Mouse (Mus musculus): ENCODE measurements around the gene Usp46. TPM values are rescaled to one million over a fixed set of nuclear protein-coding genes. Genes with fewer than 3 reads are reported as not detected.

The Usp46 gene
- polyA plus RNA-seq, 3 experiments from 2014 or later, result 8.5 to 12.6 (median 9.9) TPM

GRCm38 (mm10) chr5:74068714-74069321 lies 587 bp upstream of the Usp46 start:
- peak; percentile 78 for ATAC-seq

DNA sequence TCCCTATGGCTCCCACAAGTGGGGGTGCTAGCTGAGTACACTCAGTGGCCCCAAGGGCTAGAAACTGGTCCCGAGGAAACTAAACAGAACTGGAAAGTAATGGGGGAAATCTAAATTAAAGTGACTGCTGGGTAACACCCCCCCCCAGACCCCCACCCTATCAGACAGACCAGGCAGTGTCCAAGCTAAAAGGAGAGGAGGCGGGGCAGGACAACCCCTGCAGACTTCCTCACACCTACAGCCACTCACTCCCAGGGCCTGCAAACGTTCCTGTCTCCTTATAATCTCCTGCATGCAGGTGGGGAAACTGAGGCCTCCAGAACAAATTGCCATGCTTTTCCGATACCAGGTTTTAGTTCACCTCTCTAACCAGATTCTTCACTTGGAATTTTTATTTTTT lies 885 bp downstream of the Usp46 start:
- no peak for ATAC-seq

GRCm38 (mm10) chr5:74066416-74067115 lies 1.7 kb downstream of the Usp46 start:
- no peak for ATAC-seq

- no peak for ATAC-seq
Observed at GRCm38 (mm10) chr5:74065565-74066275, 2.5 kb downstream of the Usp46 start.

DNA sequence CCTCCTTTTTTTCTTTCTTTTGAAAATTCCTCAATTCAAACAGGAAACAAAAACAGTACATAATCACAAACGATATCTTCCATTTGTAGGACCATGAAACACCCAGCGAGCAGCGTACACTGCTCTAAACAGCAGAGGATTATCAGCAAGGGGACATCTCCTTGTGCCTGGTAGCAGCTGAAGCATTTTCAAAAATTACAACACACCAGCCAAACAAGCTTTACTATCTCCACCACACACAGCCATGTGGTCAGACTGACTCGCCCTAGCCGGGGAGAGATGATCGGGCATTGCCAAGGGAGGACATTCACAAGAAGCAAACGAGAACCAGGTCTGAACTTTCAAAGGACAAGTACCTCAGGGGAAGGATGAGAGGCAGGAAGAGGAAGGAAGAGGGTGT lies 3.4 kb downstream of the Usp46 start:
- no peak for ATAC-seq

- ATAC-seq, result no peak
Observed at GRCm38 (mm10) chr5:74063226-74063747, 4.9 kb downstream of the Usp46 start.

DNA sequence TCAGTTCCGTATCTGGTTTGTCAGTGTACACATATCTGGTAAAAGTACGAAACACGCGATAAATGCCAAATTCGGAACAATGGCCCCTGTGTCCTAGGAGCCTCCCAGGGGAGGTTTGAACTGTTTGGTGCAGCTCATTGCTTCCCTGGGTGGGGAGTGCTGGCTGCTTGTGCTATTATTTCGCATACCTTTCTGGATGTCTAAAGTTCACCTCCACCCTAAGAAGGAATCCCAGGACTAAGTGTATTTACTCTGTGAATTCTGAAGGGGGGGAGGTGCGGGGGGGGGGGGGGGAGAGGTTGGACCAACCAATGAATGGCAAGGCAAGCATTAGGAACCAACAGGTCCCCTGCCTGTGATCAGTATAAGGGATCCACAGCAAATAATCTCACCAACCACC lies 6.0 kb downstream of the Usp46 start:
- ATAC-seq, result no peak

GRCm38 (mm10) chr5:74061408-74062047 lies 6.7 kb downstream of the Usp46 start:
- ATAC-seq, result no peak

DNA sequence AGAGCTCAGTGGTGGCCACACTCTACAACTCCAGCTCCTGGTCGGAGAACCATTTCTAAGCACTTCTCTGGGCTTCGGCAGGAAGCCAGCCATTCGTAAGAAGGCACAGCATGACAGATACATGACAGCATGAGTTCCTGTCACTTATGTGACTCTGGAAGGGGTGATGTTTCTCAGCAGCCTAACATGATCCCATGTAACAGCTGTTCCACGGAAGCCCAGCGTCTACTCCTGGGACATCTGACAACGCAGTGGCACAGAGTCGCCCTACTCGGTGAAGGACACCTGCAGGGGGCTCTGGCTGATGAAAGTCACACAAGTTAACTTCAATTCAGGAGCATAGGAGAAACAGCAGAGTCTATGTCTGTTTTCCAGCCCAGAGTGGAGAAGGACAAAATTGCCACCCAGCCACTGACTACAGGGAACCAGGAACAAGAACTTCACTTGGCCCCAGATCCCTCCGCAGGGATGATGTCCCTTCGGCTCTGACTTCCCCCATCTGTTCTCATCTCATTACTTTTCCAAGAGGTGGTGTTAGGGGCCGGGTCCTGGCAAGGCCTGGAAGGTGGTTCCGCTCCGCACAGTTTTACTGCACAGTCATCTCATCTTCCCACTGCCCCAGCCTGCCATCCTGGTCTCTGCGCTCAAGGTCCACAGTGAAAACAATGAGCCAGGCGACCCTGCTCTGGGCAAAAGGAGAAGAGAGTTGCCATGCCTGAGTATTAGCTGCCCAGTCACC lies 15.9 kb downstream of the Usp46 start:
- no peak for ATAC-seq

GRCm38 (mm10) chr5:74051394-74052170 lies 16.6 kb downstream of the Usp46 start:
- ATAC-seq, result no peak

DNA sequence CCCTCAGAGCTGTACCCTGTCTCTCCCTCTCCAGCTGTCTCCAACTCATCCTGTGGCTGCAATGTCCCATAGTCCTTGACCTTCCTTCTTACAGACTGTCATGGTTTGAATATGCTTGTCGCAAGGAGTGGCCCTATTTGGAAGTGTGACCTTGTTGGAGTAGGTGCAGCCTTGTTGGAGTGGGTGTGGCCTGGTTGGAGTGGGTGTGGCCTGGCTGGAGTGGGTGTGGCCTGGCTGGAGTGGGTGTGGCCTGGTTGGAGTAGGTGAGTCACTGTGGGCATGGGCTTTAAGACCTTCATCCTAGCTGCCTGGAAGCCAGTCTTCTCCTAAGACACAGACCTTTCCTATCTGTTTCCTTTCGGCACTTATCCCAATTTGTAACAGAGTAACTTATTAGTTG lies 17.3 kb downstream of the Usp46 start:
- ATAC-seq, result no peak

DNA sequence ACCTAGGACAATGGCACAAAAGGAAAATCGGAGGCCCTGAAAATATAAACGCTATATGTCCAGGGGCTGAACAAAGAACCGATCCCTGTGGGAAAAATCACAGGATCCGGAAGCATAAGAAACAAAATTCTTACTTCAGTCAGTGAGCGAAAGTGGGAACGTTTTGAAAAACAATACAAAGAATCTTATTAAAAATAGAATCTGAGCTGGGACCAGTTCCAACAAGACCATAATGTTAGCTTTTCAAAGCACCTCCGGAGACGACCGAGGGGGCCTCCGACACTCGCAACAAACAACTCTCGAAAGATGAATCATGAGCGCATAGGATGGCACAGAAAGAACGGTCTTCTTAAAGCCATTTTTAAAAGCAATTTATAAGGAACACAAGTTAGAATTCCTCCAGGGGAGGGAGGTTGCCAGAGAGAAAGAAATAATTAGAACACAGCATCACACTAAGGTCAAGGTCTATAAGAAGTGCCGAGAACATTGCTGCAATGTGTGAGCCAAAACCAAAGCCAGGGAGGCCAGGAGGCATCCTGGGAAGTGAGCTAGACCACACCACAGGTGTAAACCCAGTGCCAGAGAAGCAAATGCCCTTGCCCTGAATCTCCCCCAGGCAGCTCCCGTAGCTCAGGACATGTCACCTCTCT lies 19.3 kb downstream of the Usp46 start:
- no peak for ATAC-seq

DNA sequence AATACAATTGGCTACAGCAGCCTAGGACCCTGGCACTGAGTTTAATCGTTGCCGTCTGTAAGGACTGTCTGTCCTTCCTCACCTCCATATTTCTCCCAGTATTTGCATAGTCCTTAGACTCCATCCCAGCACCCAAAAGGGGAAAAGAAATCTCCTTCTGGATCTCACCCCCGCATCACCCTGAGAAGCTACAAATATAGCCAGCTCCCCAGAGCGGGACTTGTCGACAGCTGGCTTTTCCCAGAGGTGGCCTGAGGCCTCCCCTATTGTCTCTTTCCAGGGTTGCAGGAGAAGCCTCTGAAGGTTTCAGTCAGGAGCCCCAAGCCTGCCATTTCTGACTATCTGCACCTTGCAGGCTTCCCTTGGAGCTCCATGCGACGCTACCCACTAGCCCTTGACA lies 23.6 kb downstream of the Usp46 start:
- no peak for ATAC-seq

GRCm38 (mm10) chr5:74042796-74043340 lies 25.4 kb downstream of the Usp46 start:
- no peak for ATAC-seq

DNA sequence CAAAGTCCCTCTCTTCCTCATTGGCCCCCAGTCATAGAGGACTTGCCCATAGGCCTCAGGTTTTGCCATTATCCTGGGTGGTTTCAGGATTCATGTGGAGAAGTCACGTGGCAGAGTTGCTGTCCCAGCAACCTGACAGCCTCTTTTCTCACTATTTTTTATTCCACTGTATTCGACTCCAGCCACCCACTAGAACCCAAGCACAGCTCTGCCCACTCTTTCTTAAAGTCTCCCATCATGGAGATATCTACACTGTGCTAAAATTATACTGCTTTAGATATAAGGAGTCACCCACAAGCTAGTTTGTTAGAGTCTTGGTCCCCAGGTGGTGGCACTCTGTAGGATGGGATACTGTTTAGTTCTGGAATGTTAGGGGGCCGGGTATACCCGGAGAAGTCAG lies 27.7 kb downstream of the Usp46 start:
- ATAC-seq, result no peak

DNA sequence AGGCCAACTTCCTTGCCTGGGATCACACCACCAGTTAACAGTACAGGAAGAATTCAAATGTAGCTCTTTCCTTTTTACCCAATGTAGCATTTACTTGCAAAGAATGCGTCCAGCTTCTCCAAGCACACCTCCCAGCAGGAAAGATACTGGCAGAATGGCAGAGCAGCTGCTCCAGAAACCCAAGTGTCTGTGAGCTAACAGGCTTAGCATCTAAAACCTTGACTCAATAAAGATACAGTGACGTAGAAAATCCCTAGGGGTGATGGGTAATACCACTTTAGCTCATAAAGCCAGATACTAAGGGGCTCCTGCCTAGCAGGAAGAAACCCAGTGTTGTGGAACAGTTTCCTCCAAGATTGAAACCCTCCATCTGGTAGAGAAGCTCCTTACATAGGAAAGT lies 32.8 kb downstream of the Usp46 start:
- ATAC-seq, result no peak

GRCm38 (mm10) chr5:74034177-74034576 lies 34.1 kb downstream of the Usp46 start:
- no peak for ATAC-seq

DNA sequence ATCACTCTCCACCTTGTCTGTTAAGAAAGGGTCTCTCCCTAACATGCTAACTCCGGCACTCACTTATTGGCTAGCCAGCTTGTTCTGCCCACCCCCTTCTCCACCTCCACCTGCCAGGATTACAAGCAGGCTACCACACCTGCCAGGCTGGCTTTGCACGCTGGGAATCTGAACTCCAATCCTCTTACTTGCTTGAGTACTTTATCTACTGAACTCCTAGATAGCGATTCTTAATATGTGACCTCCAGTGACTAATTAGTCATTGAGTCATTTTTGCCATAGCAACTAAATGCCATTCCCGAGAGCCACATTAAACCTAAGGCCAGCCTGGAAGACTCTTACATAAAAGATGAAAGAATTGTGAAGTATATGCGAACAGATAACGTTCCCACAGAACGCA lies 38.4 kb downstream of the Usp46 start:
- ATAC-seq, result no peak

GRCm38 (mm10) chr5:74028691-74029479 lies 39.3 kb downstream of the Usp46 start:
- no peak for ATAC-seq

DNA sequence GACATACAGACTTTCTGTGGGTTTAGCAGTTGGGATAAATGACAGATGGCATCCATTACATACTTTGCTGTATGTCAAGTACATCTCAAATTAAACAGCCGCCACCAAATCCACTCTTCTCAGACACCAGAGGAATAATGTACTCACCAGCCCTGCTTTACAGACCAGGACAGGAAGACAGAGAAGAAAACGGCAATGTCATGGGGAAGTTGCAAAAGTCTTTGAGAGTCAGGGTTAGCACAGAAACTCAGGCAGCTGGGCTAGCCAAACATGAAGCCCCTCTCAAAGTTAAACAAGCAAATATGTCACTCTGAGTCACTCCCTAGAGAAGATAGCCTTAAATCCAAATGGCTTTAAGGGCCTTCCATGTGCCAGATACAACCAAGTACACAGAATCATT lies 40.0 kb downstream of the Usp46 start:
- no peak for ATAC-seq

All from inflammation-experienced regulatory T-cells, adult 6 months (primary cell).